Mouse (Mus musculus) T-helper 1 cell (primary cell): Measurements from ENCODE around the gene Mesp1.
"Not testable (repeated sequence)": the region's sequence is repeated elsewhere in the genome, so short reads cannot be mapped to it uniquely, and the experiment has no call there.

Experiments
- in situ Hi-C: fragments of 300-600 bp; cut with MboI, MseI; formaldehyde crosslinking; loops from one replicate; pipeline ENCODE4 v1.15.1; 2025; ENCODE audit warnings: high pct_unique_total_duplicates

The Mesp1 gene

DNA sequence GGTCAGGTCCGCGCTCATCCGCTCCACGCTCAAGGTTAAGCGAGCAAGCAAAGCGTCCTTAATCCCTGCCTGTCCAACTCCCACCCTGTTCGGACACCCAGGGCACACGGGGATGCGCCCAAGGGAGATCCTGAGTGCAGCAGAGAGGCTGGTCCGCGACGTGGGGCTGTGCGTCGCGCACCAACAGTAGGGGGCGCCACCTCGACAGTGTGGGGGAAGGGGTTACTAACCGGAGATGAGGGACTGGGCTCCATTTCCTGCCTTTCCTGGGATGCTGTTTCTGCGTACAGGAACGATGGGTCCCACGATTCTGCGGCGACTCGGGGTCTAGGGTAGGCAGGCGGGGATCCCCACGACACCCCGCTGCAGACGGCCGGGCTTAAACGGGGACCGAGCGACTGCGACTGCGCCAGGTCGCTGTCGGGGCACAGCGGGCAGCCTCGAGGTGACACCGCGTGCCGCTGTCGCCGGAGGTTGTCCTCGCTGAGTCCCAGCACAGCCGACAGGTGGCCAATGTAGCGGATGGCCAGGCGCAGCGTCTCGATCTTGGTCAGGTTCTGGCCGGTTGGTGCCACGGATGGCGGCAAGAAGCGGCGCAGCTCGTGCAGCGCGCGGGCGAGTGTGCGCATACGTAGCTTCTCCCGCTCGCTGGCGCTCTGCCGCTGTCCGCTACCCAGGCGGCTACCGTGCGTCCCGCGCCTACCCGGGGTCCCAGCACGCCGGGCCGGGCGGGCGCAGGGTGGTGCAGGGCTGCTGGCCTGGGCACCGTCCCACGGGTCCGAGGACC lies 760 bp downstream of the Mesp1 start:
- in situ Hi-C loops = no loop called here

GRCm38 (mm10) chr7:79789812-79790211 lies 3.8 kb downstream of the Mesp1 start:
- in situ Hi-C loops = not testable (repeated sequence)

- in situ Hi-C loops = no loop called here
These were observed 7.3 kb downstream of the Mesp1 start for GRCm38 (mm10) chr7:79786295-79786694.

- in situ Hi-C loops = no loop called here
These were observed 11.1 kb downstream of the Mesp1 start for GRCm38 (mm10) chr7:79782516-79782855.

GRCm38 (mm10) chr7:79781826-79782515 lies 11.6 kb downstream of the Mesp1 start:
- in situ Hi-C loops = no loop called here

DNA sequence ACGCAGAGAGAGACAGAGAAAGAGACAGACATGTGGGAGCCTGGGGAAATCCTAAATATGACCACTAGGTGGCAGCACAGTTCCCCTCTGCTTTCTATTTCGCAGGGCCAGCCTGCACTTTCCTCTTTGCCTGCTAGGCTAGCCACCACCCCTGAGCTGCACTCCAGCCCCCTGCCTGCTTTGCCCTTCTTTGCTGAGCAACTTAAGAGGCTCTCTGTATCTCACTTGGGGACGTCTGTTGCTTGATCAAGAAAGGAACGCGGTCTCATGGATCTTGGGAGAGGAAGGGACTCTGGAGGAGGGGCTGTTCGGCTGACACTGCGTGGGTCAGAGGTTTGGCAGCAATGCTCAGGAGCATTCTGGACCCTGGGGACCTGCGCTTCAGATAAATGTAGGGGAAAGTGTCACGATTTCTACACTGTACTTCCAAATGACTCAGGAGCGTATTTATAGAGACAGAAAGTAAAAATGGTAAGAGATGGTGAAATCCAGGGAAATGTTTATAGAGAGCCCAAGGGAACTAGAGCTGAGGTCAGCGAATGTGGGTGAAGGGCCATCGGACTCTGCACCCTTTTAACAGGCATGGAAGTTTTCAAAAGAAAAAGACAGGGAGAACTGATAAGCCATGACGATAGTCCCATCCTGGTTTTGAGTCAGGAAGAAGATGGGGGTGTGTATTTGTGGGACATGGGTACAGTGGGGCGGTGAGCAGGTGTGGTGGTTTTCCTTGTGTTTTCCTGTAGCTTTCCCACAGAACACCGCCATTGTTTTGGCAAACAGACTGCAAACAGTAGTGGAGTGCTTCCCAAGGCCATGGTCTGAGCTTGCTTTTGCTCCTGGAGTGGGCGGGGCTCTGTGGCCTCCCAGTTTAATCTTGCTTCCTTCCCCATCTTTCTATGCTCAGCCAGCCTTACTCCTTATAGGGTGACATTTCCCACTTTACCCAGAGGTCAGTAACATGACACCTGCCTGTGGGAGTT lies 12.7 kb downstream of the Mesp1 start:
- in situ Hi-C loops = no loop called here

DNA sequence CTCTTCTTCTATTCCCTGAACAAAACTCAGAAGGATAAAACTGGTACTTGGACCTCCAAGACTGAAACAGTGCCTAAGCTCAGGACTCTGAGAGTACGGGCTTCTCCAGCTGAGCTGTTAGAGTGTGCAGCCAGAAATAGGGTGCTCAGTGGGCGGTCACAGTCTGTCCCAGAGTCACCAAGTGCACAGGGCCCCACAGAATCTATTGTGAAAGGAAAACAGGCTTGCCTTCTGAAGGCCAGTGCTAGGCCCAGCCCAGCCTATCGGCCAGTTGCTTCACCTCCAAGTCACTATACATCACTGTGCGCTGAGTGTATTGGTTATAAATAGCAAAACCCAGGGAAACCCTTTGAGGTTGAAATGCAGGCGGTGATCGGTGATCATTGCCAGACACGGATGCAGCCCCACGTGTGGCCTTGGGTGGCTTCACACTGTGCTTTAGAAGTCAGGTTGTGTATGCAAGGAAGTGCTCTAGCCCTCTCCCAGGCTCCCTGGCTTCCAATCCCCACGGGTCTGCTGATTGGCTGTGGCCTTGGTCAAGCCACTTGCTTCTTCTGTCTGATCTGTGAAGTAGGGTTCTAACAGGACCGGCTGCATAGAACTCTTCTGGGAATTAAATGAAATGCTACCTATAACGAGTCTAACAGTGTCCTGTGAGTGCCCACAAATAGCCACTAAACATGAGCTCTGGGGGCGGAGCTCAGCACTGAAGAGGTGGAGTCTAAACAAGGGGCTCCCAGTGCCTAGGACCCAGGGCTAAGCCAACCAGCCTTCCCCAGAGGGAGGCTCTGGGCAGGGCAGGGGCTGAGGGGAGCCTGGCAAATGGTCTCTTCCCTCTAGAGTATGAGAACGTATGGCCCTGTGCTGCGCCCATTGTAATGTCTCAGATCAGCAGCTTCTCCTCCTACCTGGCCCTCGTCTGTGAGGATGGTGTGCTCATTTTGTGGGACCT lies 21.8 kb downstream of the Mesp1 start:
- in situ Hi-C loops = no loop called here

DNA sequence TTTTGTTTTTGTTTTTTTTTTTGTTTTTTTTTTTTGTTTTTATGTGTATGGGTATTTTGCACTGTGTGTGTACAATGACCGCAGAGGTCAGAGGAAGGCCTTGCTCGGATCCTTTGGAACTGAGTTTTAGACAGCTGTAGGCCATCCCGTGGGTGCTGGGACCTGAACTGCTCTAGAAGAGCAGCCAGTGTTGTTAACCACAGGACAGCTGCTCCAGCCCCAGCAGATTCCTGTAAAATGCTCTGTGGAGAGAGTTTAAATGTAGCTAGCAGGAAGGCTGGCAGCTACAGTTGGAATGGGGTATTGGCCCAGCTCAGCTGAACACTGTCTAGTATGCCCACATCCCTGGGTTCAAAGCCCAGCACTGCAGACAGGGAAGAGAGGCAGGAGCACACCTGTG lies 23.9 kb downstream of the Mesp1 start:
- in situ Hi-C loops = no loop called here

GRCm38 (mm10) chr7:79765991-79766390 lies 27.6 kb downstream of the Mesp1 start:
- in situ Hi-C loops = no loop called here

GRCm38 (mm10) chr7:79762106-79762505 lies 31.5 kb downstream of the Mesp1 start:
- in situ Hi-C loops = no loop called here

DNA sequence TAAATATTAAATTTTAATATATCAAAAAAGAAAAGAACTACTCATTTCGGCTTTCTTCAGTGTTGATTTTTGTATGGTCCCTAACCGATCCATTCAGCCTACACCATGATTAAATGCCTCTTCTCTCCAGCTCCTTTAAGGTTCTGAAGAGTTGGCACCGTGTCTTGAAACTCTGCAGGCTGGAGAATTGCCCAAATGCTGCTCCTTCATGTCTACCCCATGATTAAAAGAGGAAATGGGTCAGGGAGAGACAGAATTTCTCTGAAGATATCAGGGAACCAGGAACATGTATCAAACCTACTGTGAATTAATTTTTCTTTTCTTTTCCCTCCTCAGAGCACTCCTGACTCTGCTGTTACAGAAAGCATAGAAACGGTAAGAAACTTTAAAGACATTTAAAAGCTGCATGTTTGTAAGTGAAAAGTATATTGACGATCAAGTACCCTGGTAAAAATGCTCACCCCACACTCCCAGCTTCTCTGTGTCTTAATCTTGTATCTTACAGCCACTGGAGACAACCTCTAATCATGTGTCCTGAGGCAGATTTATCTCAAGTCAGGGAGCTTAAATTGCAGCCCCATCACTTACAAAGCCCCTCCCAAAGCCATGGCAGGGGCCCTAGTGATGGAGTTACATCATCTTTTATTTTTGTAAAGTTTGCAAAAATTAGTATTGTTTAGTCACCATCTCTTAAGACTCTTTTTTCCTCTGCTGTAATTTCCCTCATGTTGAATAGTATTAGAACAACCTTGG lies 32.3 kb downstream of the Mesp1 start:
- in situ Hi-C loops = no loop called here

DNA sequence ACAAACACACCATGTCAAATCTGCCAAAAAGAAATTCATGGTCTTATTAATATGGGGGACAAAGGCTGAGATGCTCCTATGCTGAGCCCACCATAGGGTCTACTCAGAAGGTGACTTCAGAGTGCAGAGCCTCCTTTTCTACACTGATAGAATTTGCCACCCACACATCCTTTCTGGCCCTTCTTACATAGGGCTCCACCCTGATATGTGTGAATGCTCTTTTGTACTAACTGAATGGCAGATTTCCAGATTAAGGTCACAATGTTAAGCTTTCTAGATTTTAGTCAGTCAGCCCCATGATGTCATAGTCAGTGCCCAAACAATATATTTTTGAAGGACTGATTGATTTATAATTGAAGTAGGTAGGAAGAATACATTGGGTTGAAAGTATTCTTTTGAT lies 33.8 kb downstream of the Mesp1 start:
- in situ Hi-C loops = no loop called here

GRCm38 (mm10) chr7:79758176-79758575 lies 35.4 kb downstream of the Mesp1 start:
- in situ Hi-C loops = no loop called here

- in situ Hi-C loops = no loop called here
These were observed 37.3 kb downstream of the Mesp1 start for GRCm38 (mm10) chr7:79756334-79756733.

GRCm38 (mm10) chr7:79749511-79749910 lies 44.1 kb downstream of the Mesp1 start:
- in situ Hi-C loops = no loop called here

DNA sequence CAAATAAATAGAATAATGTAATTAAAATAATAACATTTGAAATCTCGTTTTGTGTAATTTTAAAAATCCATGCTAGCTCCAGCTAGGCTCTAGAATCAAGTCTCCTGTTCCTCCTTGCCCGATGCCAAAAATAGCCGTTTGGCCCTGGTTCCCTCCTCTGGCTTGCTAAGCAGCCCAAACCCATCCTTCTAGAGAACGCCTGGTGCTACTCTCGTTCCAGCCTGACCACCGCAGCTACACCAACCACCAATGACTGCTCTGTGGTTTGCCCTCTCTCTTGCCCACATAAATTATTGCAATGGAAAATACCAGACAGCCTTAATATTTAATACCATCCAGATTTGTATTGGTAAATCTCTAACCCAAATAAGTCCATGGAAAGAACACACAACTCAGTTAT lies 45.9 kb downstream of the Mesp1 start:
- in situ Hi-C loops = no loop called here

GRCm38 (mm10) chr7:79744585-79744984 lies 49.0 kb downstream of the Mesp1 start:
- in situ Hi-C loops = no loop called here

- in situ Hi-C loops = no loop called here
These were observed 49.5 kb downstream of the Mesp1 start for GRCm38 (mm10) chr7:79744051-79744450.

GRCm38 (mm10) chr7:79742659-79743536 lies 50.7 kb downstream of the Mesp1 start, which contains the start of the genes Pex11a and Wdr93:
Gene Pex11a, minus strand, starts transcription at chr7:79743131.
Gene Wdr93, plus strand, starts transcription at chr7:79743163.
- in situ Hi-C loops = no loop called here
